Mouse (Mus musculus): ENCODE measurements around the gene Dab1.

The Dab1 gene

DNA sequence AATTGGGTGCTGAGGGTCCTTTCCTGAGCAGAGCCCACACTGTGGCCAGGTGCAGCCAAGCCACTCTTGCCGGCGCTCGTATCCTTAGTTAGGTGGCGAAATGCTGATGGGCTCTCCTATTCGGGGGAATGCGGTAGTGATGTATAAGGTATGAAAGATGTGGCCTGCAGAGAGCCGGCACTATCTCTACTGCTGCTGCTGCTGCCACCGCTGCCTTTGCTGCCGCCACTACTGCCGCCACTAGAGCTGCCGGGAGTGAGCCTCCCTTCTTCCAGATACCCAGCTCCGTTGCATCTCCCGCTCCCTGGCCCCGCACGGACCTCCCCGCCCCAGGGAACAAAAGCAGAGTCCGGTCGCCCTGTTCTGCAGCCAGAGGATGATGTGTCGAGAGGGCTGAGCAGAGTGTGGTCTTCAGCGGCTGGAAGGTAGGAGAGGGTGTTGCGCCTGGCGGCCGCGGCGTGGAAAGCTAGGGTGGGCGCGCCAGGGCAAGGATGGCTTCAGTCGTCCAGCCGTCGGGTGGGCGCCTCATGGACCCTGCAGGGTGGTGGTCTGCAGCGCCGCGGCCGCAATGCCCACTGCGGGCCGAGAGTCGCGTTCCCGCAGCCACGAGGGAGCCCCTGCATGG lies at the start of gene Dab1:
TSS of gene Dab1 (plus strand) at position 39 of the 625 bp plus-strand sequence.
- no peak for DNase-seq (ENCODE audit: low spot score in 2 of 2)

DNA sequence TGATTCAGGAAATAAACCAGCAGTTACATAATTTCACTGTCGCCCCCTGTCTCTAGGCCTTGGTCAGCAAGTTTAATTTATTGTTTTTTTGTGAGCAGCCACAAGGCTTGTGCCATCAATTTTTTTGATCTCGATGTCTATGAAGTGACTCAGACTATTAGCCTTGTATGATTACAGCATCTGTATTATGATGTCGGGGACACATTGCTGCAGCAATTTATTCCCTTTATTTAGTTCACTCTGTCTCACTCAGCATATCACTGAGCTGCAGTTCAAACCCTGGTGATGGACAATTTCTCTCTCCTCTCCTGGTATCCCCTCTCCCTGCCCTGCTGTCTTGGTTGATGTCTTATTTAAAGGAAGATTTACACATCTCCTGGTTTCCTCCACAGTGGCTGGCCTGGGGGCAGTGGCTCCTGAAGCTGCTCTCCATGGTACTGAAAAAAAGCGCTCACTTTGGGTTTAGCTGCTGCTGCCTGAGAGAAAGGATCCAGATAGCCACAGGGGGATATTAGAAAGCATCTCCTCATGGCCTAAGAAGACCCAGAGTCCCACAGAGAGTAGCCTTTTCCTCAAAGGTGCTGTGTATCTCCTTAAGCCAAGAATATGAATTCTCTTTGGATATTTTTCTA lies 47.3 kb upstream of the Dab1 start:
- peak in 1 of 2 experiments; percentile 4 for DNase-seq (ENCODE audit: low spot score in 2 of 2)

DNA sequence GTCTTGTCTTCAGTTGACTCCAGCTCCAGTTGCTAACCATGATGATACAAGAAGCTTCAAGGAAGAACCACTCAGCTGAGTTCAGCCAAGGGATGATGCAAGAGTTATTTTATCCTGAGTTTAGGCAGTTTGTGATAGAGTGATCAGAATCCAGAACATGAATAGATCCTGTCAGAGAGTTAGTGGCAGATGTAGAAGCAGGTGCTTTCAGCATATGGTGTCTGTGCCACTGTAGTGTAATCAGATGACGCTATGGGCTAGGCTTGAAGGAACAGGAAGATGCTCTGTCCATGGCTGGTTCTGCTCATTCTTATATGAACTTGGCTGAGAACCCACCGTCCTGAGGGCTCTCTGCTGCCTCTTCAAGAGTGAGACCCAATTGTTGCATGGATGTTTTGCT lies 43.6 kb upstream of the Dab1 start:
- DNase-seq (ENCODE audit: low spot score in 2 of 2), result no peak

DNA sequence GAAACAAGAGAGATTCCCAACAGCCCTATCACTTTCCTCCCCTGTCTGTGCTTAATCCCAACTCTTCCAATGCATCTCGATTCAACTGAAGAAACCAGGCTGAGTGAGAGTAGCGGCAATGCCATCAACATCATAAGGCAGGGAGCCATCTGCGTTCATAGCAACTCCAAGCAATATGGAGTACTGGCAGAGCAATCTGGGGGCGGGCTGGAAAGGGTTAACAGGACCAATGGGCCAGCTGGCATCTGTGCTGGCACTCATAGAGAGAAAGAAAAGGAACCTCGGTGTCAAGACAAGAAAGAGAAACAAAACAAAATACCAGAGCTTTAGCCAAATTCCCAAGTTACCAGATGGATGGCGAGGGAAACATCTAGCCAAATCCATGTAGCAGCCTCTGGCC lies 42.9 kb upstream of the Dab1 start:
- DNase-seq (ENCODE audit: low spot score in 2 of 2), result no peak

DNA sequence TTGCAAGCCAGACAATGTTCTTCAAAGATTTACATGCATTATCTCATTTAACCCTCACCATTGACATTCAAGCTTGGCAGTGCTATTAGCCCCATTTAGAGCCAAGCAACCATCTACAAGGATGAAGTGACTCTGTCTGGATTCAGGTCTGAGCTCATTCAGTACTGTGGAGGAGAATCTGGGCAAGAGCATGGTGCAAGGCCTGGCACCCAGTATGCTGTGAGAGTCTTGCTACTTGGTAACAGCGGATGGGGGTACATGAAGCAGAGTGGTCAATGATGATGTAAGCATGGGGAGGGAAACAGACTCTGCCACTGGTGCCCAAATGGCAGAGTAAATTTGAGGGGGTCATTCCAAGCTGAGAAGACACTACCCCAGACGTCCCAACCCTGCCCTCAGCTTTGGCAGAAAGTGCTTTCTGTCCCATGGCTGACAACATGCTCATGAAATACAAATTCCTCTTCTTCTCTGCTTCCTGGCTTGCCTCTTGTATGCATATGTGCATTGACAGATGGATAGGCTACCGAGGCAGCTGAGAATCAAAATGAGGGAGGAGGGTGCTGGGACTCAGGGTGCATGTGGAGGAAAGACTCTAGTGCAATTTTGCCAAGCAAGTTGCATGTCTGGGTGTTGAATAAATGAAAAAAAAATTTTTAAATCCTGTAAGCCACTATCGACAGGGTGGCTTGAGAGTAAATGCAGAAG lies 41.9 kb upstream of the Dab1 start:
- no peak for DNase-seq (ENCODE audit: low spot score in 2 of 2)

DNA sequence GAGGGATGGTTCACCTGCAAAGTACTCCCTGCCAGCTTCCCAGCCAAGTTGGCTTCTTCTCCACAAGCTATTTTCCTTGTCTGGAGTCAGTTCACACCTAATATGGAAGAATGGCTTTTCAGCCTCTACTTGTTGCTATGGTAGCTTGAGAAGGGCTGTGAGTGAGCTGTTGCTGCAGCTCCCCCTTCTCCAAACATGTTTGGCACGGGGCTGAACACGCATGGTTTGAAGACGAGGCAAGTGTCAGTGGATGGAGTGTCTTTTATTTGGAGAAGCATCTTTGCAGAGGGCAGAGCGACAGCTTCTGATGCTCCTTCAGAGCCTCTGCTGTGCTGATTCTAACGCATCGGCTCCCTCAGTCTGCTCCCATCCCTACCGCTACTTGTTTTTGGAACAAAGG lies 41.3 kb upstream of the Dab1 start:
- no peak for DNase-seq (ENCODE audit: low spot score in 2 of 2)

DNA sequence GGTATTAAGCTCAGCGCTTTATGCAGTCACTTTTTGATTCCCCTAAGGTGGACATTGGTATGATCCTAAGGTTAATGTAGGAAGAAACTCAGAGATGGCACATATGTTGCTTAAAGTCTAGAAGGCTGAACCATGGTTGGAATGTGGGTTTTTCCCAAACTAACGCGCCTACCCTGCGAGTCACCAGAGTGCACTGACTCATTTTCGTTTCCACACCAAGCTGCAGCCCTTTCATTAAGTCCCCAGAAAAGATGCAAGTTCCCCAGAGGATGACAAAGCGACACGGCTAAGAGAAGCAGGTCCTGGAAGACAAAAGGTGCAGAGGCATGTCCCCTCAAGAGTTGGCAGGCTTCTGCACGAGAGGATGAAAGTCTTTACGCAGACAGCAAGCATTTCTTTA lies 39.1 kb upstream of the Dab1 start:
- no peak for DNase-seq (ENCODE audit: low spot score in 2 of 2)

DNA sequence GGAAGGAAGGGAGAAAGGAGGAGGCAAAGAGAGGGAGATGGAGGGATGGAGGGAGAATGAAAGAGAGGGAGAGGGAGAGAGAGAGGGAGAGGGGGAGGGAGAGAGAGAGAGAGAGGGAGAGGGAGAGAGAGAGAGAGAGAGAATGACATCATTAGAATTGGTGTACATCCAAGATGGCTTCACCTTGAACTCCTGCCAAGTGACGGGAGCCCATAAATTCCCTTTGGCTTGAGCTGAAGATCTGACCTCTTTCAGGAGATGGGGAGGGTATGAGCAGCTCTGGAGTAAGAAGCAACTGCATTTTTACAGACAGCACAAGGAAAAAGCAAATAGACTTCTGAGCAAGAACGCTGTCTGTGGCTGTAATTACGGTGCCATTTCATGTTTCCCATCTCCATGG lies 4.1 kb upstream of the Dab1 start:
- no peak for DNase-seq (ENCODE audit: low spot score in 2 of 2)

DNA sequence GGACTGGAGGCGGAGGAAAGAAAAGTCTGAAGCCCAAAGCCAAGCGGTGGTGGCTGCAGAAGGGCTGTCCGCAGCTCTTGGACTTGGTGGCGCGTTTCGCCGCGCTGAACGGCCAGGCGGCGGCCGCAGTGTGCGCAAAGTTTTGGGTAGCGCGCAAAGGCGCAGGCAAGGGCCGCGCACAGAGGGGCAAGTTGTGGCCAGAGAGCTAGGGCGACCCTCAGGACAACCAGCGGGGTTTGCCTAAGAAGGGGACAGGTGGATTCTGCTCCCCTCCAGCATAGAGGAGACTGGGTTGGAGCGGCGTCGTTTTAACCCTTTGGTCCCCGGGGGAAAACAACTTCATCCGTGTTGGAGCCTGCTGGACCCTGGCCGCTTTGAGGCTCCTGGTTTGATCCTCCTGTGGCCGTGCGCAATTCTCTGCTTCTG lies 800 bp downstream of the Dab1 start:
- no peak for DNase-seq (ENCODE audit: low spot score in 2 of 2)

DNA sequence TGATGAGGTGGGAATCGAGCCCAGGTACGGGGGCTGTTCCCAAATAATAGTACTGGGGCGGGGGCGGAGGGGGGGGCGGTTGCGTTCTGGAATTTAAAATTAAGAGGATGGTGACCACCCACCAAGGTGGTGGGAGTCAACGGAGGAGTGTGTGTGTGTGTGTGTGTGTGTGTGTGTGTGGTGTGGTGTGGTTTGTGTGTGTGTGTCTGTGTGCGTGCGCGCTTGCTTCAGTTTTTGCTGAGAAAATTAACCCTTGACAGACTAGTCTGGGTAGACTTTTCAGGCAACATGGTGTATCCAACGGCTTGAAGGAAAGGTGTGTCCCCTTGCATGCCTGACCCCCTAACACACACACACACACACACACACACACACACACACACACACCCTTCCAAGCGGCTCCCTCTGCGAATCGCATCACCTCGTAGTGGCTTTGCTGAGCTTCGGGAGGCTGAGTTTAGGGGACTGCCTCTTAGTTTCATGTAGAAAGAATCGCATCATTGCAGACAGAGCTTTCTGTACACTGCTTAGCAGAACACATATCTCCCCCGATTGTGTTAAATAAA lies 1.5 kb downstream of the Dab1 start:
- DNase-seq (ENCODE audit: low spot score in 2 of 2), result no peak

DNA sequence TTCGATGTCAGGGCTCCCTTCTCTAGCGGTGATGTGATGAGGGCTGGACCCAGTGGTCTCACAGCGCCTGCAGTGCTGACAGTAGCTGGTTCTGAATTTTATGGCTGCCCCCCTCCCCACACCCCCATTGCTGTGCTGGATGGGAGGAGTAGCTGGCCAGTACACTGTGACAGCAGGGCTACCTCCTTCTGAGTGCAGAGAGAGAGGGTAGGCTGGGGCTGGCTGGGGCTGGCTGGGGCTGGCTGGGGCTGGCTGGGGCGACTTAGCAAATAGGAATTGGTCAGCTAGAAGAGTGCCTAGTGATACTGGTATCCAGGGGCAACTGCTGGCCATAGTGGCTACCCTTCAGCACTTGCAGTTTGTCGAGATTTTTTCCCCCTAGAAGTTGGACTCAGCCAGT lies 2.4 kb downstream of the Dab1 start:
- no peak for DNase-seq (ENCODE audit: low spot score in 2 of 2)

DNA sequence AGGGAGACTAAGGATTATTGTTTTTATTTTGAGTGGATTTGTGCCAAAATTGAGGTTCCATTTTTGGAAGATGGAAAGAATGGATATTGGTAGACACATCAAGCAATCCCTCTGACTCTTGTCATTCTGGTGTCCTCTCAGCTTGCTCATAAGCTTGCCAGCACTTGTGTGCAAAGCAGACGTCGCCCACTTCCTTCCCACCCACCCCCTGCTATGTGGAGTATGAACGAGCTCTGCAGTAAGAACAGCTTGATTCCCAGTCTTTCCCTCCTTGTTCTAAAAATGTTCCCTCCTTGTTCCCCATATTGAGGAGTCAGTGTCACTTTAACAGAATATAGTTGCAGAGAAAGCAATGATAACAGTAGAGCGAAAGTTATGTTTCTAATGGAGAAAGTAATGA lies 11.0 kb downstream of the Dab1 start:
- no peak for DNase-seq (ENCODE audit: low spot score in 2 of 2)

DNA sequence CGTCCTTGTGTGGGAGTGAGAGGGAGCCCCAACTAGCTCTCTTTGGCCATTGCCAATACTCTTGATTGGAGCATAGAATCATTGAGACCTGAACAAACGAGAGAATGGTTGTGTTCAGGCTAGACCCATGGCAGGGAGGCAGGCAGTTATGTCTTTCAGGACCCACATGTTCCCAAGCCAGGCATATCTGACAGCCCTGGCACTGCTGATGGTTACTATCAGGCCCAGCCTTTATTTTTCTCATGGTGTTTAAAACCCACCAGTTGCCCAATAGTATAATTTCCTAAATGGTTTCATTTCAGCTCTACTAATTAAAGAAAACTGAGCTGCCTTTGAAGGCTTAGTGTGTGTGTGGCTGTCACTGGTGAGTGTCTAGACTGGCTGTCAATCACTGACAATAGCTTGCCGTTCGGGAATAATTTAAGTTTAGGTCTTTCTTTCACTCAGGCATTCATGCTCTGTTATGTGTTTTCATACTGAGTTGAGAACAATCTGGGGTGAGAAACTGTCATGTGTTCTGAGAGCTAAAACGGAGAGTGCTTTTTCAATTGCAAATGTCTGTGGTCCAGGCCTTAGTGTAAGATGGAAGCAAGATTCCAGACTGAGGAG lies 17.1 kb downstream of the Dab1 start:
- no peak for DNase-seq (ENCODE audit: low spot score in 2 of 2)

DNA sequence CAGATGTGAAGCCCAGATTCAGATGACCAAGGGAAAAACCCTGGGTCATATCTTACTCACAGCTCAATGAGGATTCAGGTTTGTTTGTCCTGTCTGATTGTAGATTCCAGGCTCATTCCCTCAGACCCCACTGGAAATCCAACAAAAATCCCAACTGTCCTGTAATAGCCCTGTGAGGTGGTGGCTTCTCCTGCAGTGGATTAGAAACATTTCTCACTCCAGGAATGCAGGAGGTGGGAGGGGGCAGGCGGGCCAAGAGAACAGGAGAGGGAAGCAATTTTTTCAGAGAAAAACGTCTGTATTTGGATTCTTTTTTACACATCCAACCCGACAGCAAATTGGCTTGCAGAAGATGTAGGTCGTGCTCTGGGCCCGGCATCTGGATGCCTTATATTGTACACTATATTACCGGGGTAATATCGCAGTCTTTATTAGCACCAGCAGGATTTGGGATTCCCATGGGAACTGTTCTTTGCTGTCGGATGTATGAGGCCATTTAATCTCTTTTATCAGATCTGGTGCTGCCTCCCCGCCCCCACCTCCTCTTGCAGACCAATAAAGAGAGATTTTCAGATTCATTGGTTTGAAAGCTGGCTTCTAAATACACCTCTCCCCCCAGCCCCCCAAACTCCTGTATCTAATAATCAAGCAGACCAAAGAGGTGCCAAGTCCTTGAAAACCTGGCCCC lies 29.2 kb downstream of the Dab1 start:
- DNase-seq (ENCODE audit: low spot score in 2 of 2), result no peak

DNA sequence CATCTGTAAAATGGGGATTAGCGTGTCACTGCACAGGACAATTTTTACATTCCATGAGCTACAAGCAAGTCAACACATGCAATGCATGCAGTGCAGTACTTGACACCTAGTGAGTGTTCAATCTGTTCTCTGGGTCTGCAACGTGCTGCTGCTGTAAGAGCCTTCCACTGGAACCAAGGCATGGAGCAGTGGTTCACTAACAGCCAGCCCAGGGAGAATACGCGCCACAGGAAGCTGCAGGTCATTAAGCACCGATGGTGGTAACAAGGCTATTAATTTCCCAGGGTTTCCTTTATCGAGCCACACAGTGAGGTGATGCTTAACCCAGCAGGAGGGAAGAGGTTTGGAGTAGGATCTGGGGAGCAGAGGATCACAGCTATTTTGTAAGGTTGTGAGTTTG lies 36.6 kb downstream of the Dab1 start:
- no peak for DNase-seq (ENCODE audit: low spot score in 2 of 2)

DNA sequence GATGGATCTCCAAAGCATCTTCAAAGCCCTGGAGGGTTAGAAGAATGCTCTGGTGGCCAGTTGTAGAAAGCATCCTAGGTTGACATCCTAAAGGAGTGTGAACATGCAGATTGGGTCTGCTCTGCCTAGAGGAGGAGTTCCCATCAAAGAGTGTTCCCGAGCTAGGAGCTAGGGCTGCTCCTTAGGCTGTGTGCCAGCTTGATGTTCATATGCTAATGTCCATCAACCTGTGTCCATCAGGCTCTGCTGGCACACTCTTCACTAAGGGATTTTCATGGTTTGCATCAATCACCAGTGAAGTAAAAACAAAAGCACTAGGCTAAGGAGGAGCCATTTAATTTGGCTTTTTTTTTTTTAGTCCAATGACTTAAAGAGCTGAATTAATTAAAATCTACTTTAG lies 42.2 kb downstream of the Dab1 start:
- DNase-seq (ENCODE audit: low spot score in 2 of 2), result no peak

DNA sequence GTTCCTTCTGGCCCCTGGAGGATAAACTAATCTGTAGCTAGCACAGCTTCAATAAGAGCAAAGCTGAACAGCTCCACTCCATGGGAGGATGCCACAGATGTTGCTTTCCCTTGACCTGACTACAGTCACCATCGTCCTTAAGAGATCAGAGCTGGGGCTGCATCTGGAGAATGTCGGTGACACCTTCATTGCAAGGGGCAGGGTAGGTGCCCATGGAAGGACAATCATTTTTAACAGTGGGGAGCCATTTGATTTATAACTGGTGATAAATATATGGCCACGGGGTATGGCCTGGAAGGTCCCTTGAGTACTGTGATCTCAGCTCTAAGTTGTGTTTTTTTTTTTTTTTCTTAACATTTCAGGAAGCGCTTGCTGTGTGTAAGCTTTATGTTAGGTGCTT lies 48.3 kb downstream of the Dab1 start:
- no peak for DNase-seq (ENCODE audit: low spot score in 2 of 2)

DNA sequence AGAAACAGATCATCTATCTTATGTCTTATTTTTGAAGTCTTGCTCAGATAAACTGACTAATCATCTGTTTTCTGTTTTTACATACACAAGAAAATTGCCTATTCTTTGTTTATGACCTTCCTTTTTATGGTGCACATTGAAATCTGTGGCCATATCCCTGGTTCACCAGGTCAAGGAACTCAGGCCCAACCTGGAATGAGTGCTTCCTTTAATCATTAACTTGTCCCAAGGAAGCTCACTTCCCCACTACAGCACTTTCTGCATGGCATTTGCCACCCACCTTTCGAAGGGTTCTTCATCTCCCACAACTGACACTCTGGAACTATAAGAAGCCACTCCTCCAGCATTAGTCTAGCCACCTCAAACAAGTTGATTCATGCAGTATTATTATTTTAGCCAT lies 58.0 kb downstream of the Dab1 start:
- no peak for DNase-seq (ENCODE audit: low spot score in 2 of 2)

DNA sequence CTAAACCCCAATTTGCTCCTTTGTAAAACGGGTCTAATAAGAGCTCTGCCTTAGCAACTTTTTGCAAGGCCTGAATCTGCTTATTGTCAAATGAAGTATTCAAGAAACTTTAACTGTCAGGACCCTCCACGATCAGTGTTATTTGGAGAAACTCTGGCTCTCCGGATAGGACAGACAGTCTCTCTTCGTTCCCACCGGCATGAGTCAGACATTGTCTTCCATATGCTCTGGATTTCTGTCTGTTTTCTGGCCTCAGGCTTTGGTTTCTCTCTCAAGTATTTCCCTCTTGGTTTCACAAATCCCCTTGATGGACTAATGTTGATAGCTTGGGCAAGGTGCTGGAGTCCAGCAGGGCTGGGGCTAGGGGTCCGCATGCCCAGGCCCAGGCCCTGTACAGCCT lies 59.3 kb downstream of the Dab1 start:
- DNase-seq (ENCODE audit: low spot score in 2 of 2), result no peak

DNA sequence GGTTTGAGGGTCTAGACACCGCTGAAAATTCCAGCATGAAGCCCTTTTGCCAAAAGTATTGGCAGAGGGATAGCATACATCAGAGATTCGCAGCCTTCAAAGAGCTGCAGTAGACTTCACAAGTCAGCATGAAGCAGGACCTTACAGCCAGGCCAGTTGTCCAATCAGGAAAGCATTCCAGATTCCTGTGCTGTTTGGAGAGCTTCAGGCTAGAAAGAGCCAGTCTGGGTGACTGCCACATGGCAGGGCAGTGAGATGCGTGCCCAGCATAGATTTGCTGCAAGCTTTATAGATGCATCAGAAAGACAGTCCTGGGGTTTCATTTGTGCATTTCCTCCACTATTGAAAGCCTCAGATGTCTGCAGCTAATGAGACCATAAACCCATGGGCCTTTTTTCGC lies 66.0 kb downstream of the Dab1 start:
- no peak for DNase-seq (ENCODE audit: low spot score in 2 of 2)

DNA sequence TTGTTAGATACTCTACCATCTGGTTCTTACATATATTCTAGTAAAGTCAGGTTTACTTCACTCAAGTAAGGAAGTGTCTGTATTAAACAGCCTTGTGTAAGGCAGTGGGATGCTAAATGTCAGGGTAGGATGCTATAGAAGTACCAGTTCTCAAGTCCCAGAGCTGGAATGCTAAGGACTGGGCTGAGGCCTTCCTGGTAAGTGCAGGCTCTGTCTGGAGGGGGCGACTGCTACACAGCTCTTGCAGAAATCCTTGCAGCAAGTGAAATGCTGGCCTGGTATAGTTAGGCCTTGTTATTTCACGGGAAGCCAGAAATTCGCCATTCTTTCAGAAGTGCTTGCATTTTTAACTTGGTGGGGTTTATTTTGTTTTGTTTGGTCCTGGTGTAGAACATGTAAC lies 72.6 kb downstream of the Dab1 start:
- DNase-seq (ENCODE audit: low spot score in 2 of 2), result no peak

DNA sequence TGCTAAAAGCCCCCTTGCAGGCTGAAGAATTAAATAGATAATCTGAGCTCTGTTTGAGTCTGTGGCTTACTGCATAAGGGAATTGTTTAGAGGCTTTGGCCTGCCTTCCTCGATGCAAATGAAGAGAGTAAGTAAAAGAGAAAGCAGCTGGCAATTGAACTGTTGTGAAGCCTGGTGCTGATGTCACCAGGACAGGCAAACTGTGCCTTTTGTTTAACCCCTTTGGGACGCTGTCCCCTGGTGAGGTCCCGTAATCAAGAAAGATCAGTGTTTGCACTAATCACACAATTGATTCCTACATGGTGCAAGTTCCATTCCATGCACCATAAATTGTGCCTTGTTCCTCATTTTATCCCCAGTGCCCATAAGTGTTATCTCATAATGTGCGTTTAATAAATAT lies 80.6 kb downstream of the Dab1 start:
- DNase-seq (ENCODE audit: low spot score in 2 of 2), result no peak
